Mouse (Mus musculus) G1E (cell line): ENCODE measurements at regions not wholly inside any gene's neighbourhood (a gene's known extent, or its start where the extent isn't known, plus 50 kb on each side); places are given as distances from the start of the nearest gene placed in this dataset.

Source experiments
- CTCF ChIP-seq: IDR thresholded peaks from 2 replicates; pipeline ENCODE4 v1.5.1; 2012; ENCODE audit warnings: low read depth, low read length, inconsistent platforms, mixed read lengths
- GATA1 ChIP-seq: IDR thresholded peaks from 2 replicates; pipeline ENCODE4 v1.6.1; 2012; ENCODE audit warnings: borderline replicate concordance, low read length, inconsistent platforms, mixed read lengths
- POLR2AphosphoS5 ChIP-seq: IDR thresholded peaks from 2 replicates; pipeline ENCODE4 v1.6.1; 2012; ENCODE audit warnings: low read depth, low read length, inconsistent platforms; ENCODE audit not compliant: insufficient replicate concordance

GRCm38 (mm10) chr11:24259668-24260067 is 181.8 kb downstream of the Bcl11a start:
- TF ChIP-seq CTCF, result no peak
- TF ChIP-seq POLR2AphosphoS5, result no peak
- TF ChIP-seq GATA1, result no peak
